Mouse (Mus musculus) forebrain, embryonic 13.5 days (tissue): ENCODE data around the gene Tanc1. TPM values are rescaled to one million over a fixed set of nuclear protein-coding genes. Genes with fewer than 3 reads are reported as not detected.

Experiments used
- ATAC-seq: fragments of 200-750 bp; cut with Nextera tagmentation; 2 replicates; pipeline ENCODE4 v1.8.0; 2017
- H3K27ac ChIP-seq: fragments of 300-500 bp; sonication (generic); 2 replicates; pipeline ENCODE4 v1.5.1; 2015; ENCODE audit warnings: inconsistent platforms, mild to moderate bottlenecking, moderate library complexity
- H3K27me3 ChIP-seq: fragments of 300-500 bp; sonication (generic); 2 replicates; pipeline ENCODE4 v1.6.1; 2015; ENCODE audit warnings: mild to moderate bottlenecking, inconsistent platforms
- H3K36me3 ChIP-seq: fragments of 300-500 bp; sonication (generic); 2 replicates; pipeline ENCODE4 v1.6.1; 2015; ENCODE audit warnings: mild to moderate bottlenecking, inconsistent platforms; ENCODE audit not compliant: poor library complexity, severe bottlenecking
- H3K4me1 ChIP-seq: fragments of 300-500 bp; sonication (generic); 2 replicates; pipeline ENCODE4 v1.6.1; 2015; ENCODE audit warnings: inconsistent platforms
- H3K4me2 ChIP-seq: fragments of 300-500 bp; sonication (generic); 2 replicates; pipeline ENCODE4 v1.6.1; 2015; ENCODE audit warnings: inconsistent platforms, mild to moderate bottlenecking, moderate library complexity
- H3K4me3 ChIP-seq: fragments of 300-500 bp; sonication (generic); 2 replicates; pipeline ENCODE4 v1.5.1; 2015; ENCODE audit warnings: mild to moderate bottlenecking, inconsistent platforms
- H3K9ac ChIP-seq: fragments of 300-500 bp; sonication (generic); 2 replicates; pipeline ENCODE4 v1.6.1; 2015; ENCODE audit warnings: mild to moderate bottlenecking, inconsistent platforms
- H3K9me3 ChIP-seq: fragments of 300-500 bp; sonication (generic); replicated peaks from 2 replicates; pipeline ENCODE4 v1.6.1; 2016; ENCODE audit warnings: inconsistent platforms
- WGBS: fragments of 180-500 bp; shearing (Covaris S2); methylation state at CpG from one replicate; pipeline ENCODE4 v1.1.7; 2015; 5-methylcytosine and 5-hydroxymethylcytosine counted together
- polyA plus RNA-seq: library from polyadenylated mRNA; unstranded; fragments of >200 nt; fragmentation: Nextera tagmentation; extraction: Ambion mirVana; gene quantifications from 2 replicates; pipeline ENCODE4 v1.2.1, GENCODE M21; 2015

Tanc1 gene
- polyA plus RNA-seq, 1 experiment from 2014 or later = 12.7 TPM

- H3K9ac ChIP-seq = no peak overlapping the region
- H3K4me3 ChIP-seq = no peak overlapping the region
- H3K4me1 ChIP-seq = no peaks in the 10 kb centered on the region
- no peak for ATAC-seq
- no peaks in the 10 kb centered on the region; the same call in 1 of the 2 replicates for H3K36me3 ChIP-seq
- no peak overlapping the region for H3K27ac ChIP-seq
- H3K9me3 ChIP-seq = peaks cover 3% of the 10 kb centered on the region; the same call in 1 of the 2 replicates
- H3K27me3 ChIP-seq = no peaks in the 10 kb centered on the region
- 43% methylated on average over 5 of the region's 5 CpGs for WGBS
- H3K4me2 ChIP-seq = no peak overlapping the region
These were observed 22.1 kb downstream of the Tanc1 start for GRCm38 (mm10) chr2:59633761-59634430.

GRCm38 (mm10) chr2:59637040-59637785 is 25.4 kb downstream of the Tanc1 start:
- ATAC-seq = no peak

GRCm38 (mm10) chr2:59642722-59643121 is 30.9 kb downstream of the Tanc1 start:
- H3K36me3 ChIP-seq = no peaks in the 10 kb centered on the region
- H3K4me3 ChIP-seq = no peak overlapping the region
- H3K9me3 ChIP-seq = no peaks in the 10 kb centered on the region
- no peak overlapping the region for H3K27ac ChIP-seq
- peaks cover 33% of the 10 kb centered on the region for H3K4me1 ChIP-seq
- no peak overlapping the region for H3K4me2 ChIP-seq
- H3K9ac ChIP-seq = no peak overlapping the region
- ATAC-seq = no peak
- 90% methylated on average over 8 of the region's 8 CpGs for WGBS
- H3K27me3 ChIP-seq = no peaks in the 10 kb centered on the region

More at GRCm38 (mm10) chr2:59637040-59637785, 25.4 kb downstream of the Tanc1 start:
- peaks cover 3% of the 10 kb centered on the region; the same call in 1 of the 2 replicates for H3K9me3 ChIP-seq
- no peaks in the 10 kb centered on the region; the same call in 1 of the 2 replicates for H3K36me3 ChIP-seq
- WGBS = 93% methylated on average over 18 of the region's 18 CpGs
- no peaks in the 10 kb centered on the region for H3K27me3 ChIP-seq
- H3K27ac ChIP-seq = no peak overlapping the region
- H3K9ac ChIP-seq = no peak overlapping the region
- H3K4me2 ChIP-seq = no peak overlapping the region
- no peak overlapping the region for H3K4me3 ChIP-seq
- H3K4me1 ChIP-seq = peaks cover 7% of the 10 kb centered on the region; the same call in 1 of the 2 replicates

GRCm38 (mm10) chr2:59644816-59645215 is 33.0 kb downstream of the Tanc1 start:
- H3K9me3 ChIP-seq = no peaks in the 10 kb centered on the region
- no peak overlapping the region for H3K4me2 ChIP-seq
- H3K4me3 ChIP-seq = no peak overlapping the region
- H3K9ac ChIP-seq = no peak overlapping the region
- H3K27me3 ChIP-seq = no peaks in the 10 kb centered on the region
- no peaks in the 10 kb centered on the region for H3K36me3 ChIP-seq
- no peak for ATAC-seq
- WGBS = 48% methylated on average over 5 of the region's 5 CpGs
- H3K4me1 ChIP-seq = peaks cover 43% of the 10 kb centered on the region
- 0 out of 2 replicates have a peak overlapping the region, but pooled peaks have one; percentile 40 for H3K27ac ChIP-seq

- H3K4me3 ChIP-seq = no peak overlapping the region
- peaks cover 41% of the 10 kb centered on the region for H3K4me1 ChIP-seq
- ATAC-seq = peak; percentile 42
- H3K36me3 ChIP-seq = no peaks in the 10 kb centered on the region
- H3K27me3 ChIP-seq = no peaks in the 10 kb centered on the region
- H3K9me3 ChIP-seq = no peaks in the 10 kb centered on the region
- H3K4me2 ChIP-seq = no peak overlapping the region
- 58% methylated on average over 3 of the region's 3 CpGs for WGBS
- no peak overlapping the region for H3K27ac ChIP-seq
- no peak overlapping the region for H3K9ac ChIP-seq
These were observed 33.7 kb downstream of the Tanc1 start for GRCm38 (mm10) chr2:59645515-59645914.

GRCm38 (mm10) chr2:59646740-59647390 is 35.0 kb downstream of the Tanc1 start:
- Histone ChIP-seq H3K9ac (no peak overlapping the region), H3K9me3 (no peaks in the 10 kb centered on the region), H3K27me3 (no peaks in the 10 kb centered on the region), H3K4me1 (peaks cover 41% of the 10 kb centered on the region), H3K27ac (no peak overlapping the region), H3K4me3 (no peak overlapping the region), H3K4me2 (no peak overlapping the region), H3K36me3 (no peaks in the 10 kb centered on the region)
- WGBS = 85% methylated on average over 20 of the region's 20 CpGs
- ATAC-seq = no peak

GRCm38 (mm10) chr2:59648444-59648843 is 36.6 kb downstream of the Tanc1 start:
- Histone ChIP-seq H3K9me3 (no peaks in the 10 kb centered on the region), H3K9ac (no peak overlapping the region), H3K36me3 (no peaks in the 10 kb centered on the region), H3K4me1 (peaks cover 50% of the 10 kb centered on the region), H3K4me2 (no peak overlapping the region), H3K27ac (no peak overlapping the region), H3K4me3 (no peak overlapping the region), H3K27me3 (no peaks in the 10 kb centered on the region)
- 0 out of 2 replicates have a peak, but pooled peaks have one; percentile 9 for ATAC-seq
- WGBS = 13% methylated on average over 12 of the region's 12 CpGs

- H3K27me3 ChIP-seq = no peaks in the 10 kb centered on the region
These were observed 40.0 kb downstream of the Tanc1 start for GRCm38 (mm10) chr2:59651801-59652200.

GRCm38 (mm10) chr2:59652702-59653101 is 40.9 kb downstream of the Tanc1 start:
- Histone ChIP-seq H3K27me3 (no peaks in the 10 kb centered on the region), H3K9ac (no peak overlapping the region), H3K36me3 (no peaks in the 10 kb centered on the region), H3K4me1 (peaks cover 55% of the 10 kb centered on the region), H3K4me2 (no peak overlapping the region), H3K4me3 (no peak overlapping the region), H3K9me3 (no peaks in the 10 kb centered on the region), H3K27ac (peak overlapping the region; percentile 66; the same call in 1 of the 2 replicates)
- WGBS = 53% methylated on average over 5 of the region's 5 CpGs
- ATAC-seq = no peak

More at GRCm38 (mm10) chr2:59651801-59652200, 40.0 kb downstream of the Tanc1 start:
- H3K36me3 ChIP-seq = no peaks in the 10 kb centered on the region
- no peak overlapping the region for H3K4me3 ChIP-seq
- no peak overlapping the region for H3K27ac ChIP-seq
- WGBS = 96% methylated on average over 8 of the region's 8 CpGs
- no peak overlapping the region for H3K4me2 ChIP-seq
- ATAC-seq = no peak
- H3K4me1 ChIP-seq = peaks cover 59% of the 10 kb centered on the region
- H3K9ac ChIP-seq = no peak overlapping the region
- H3K9me3 ChIP-seq = no peaks in the 10 kb centered on the region

GRCm38 (mm10) chr2:59653306-59654165 is 41.7 kb downstream of the Tanc1 start:
- H3K9ac ChIP-seq = no peak overlapping the region

GRCm38 (mm10) chr2:59655471-59655870 is 43.6 kb downstream of the Tanc1 start:
- H3K4me3 ChIP-seq = no peak overlapping the region

More at GRCm38 (mm10) chr2:59653306-59654165, 41.7 kb downstream of the Tanc1 start:
- H3K27me3 ChIP-seq = no peaks in the 10 kb centered on the region
- peak; percentile 87 for ATAC-seq
- WGBS = 14% methylated on average over 8 of the region's 8 CpGs
- H3K4me2 ChIP-seq = no peak overlapping the region
- H3K36me3 ChIP-seq = no peaks in the 10 kb centered on the region
- H3K9me3 ChIP-seq = no peaks in the 10 kb centered on the region
- no peak overlapping the region for H3K4me3 ChIP-seq
- H3K4me1 ChIP-seq = peaks cover 46% of the 10 kb centered on the region
- H3K27ac ChIP-seq = peak overlapping the region; percentile 66

More at GRCm38 (mm10) chr2:59655471-59655870, 43.6 kb downstream of the Tanc1 start:
- no peak overlapping the region for H3K4me2 ChIP-seq
- no peak for ATAC-seq
- no peaks in the 10 kb centered on the region for H3K36me3 ChIP-seq
- H3K4me1 ChIP-seq = peaks cover 47% of the 10 kb centered on the region
- no peak overlapping the region; the same call in 1 of the 2 replicates for H3K27ac ChIP-seq
- H3K9me3 ChIP-seq = no peaks in the 10 kb centered on the region
- no peak overlapping the region for H3K9ac ChIP-seq
- H3K27me3 ChIP-seq = no peaks in the 10 kb centered on the region
- WGBS = 32% methylated on average over 7 of the region's 7 CpGs
